Mouse (Mus musculus): ENCODE results near the gene Abca7.
A peak's percentile ranks its signal among the peaks of the same experiment; 100 is the strongest.
"Not testable (repeated sequence)": the region's sequence is repeated elsewhere in the genome, so short reads cannot be mapped to it uniquely, and the experiment has no call there.

Gene Abca7

GRCm38 (mm10) chr10:80045766-80046165 is 49.5 kb downstream of the Abca7 start:
- DNase-seq (ENCODE audit: low spot score) = no peak

- no peak for DNase-seq (ENCODE audit: low spot score)
These were observed 50.8 kb downstream of the Abca7 start, which contains the start of gene Gpx4 for GRCm38 (mm10) chr10:80047041-80047565. Gpx4 (plus strand) TSS chr10:80047166.

GRCm38 (mm10) chr10:80048396-80048795 is 52.1 kb downstream of the Abca7 start:
- no peak for DNase-seq (ENCODE audit: low spot score)

- DNase-seq (ENCODE audit: low spot score) = no peak
These were observed 52.5 kb downstream of the Abca7 start for GRCm38 (mm10) chr10:80048834-80049233.

GRCm38 (mm10) chr10:80050244-80050643 is 54.0 kb downstream of the Abca7 start:
- DNase-seq (ENCODE audit: low spot score) = no peak

- DNase-seq (ENCODE audit: low spot score) = no peak
These were observed 54.8 kb downstream of the Abca7 start for GRCm38 (mm10) chr10:80050885-80051617.

- no peak for DNase-seq (ENCODE audit: low spot score)
These were observed 55.5 kb downstream of the Abca7 start for GRCm38 (mm10) chr10:80051618-80052373.

- DNase-seq (ENCODE audit: low spot score) = no peak
These were observed 56.1 kb downstream of the Abca7 start for GRCm38 (mm10) chr10:80052374-80052764.

- DNase-seq (ENCODE audit: low spot score) = peak; percentile 99
These were observed 57.0 kb downstream of the Abca7 start for GRCm38 (mm10) chr10:80053259-80053780.

- no peak for DNase-seq (ENCODE audit: low spot score)
These were observed 57.8 kb downstream of the Abca7 start for GRCm38 (mm10) chr10:80053831-80054815.

GRCm38 (mm10) chr10:80054911-80055310 is 58.6 kb downstream of the Abca7 start:
- DNase-seq (ENCODE audit: low spot score) = not testable (repeated sequence)

GRCm38 (mm10) chr10:80055364-80055763 is 59.1 kb downstream of the Abca7 start:
- no peak for DNase-seq (ENCODE audit: low spot score)

GRCm38 (mm10) chr10:80055891-80056290 is 59.6 kb downstream of the Abca7 start:
- DNase-seq (ENCODE audit: low spot score) = no peak

- no peak for DNase-seq (ENCODE audit: low spot score)
These were observed 60.2 kb downstream of the Abca7 start for GRCm38 (mm10) chr10:80056506-80056905.

GRCm38 (mm10) chr10:80056976-80057682 is 60.8 kb downstream of the Abca7 start:
- no peak for DNase-seq (ENCODE audit: low spot score)

GRCm38 (mm10) chr10:80057683-80058326 is 61.5 kb downstream of the Abca7 start:
- no peak for DNase-seq (ENCODE audit: low spot score)

GRCm38 (mm10) chr10:80063104-80063503 is 66.8 kb downstream of the Abca7 start:
- DNase-seq (ENCODE audit: low spot score) = no peak

GRCm38 (mm10) chr10:80063877-80064650 is 67.8 kb downstream of the Abca7 start:
- no peak for DNase-seq (ENCODE audit: low spot score)
